Mouse (Mus musculus): ENCODE data around the gene Ovol1.

Gene Ovol1

GRCm38 (mm10) chr19:5568470-5569140, 8.2 kb upstream of the Ovol1 start:
- peak; percentile 83 for DNase-seq

- peak; percentile 93 for DNase-seq
Observed at GRCm38 (mm10) chr19:5567534-5568469, 7.4 kb upstream of the Ovol1 start, which contains the start of gene Ap5b1. TSS of gene Ap5b1 (plus strand) at chr19:5568025.

- DNase-seq, result no peak
Observed at GRCm38 (mm10) chr19:5567180-5567533, 6.7 kb upstream of the Ovol1 start.

DNA sequence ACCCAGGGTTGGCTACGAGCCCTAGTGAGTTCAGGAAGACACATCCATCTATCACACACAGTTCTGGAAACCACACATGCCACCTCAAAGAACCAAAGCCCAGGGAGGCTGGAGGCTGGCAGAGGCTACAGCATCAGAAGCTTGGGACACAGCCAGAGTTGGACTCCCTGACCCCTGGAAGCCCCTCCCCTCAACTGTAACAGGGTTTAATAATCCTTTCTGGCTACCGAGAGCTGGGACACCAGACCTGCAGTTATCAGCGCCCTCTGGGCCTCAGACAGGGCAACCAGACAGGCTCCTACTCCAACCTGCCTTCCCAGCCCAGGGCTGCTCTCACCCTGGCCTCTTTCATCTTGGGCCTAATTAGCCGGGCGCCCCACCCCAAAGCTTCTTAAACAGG, 5.9 kb upstream of the Ovol1 start:
- no peak for DNase-seq

DNA sequence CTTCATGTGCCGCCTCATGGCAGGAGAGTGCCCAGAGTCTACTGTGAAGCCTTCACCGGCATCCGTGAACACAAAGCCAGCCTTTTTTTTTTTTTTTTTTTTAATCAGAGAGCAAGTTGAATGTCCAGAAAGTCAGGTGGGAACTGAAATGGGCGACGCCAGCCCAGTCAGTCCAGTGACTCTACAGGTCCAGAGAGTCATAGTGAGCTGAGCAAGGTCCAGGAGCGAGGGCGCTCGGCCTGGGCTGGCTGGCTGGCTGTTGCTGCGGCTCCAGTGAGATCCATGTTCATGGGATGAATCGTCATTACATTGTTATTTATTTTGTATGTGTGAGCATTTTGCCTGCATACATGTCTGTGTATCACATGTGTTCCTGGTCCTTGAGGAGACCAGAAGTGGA, 2.3 kb upstream of the Ovol1 start:
- no peak for DNase-seq

DNA sequence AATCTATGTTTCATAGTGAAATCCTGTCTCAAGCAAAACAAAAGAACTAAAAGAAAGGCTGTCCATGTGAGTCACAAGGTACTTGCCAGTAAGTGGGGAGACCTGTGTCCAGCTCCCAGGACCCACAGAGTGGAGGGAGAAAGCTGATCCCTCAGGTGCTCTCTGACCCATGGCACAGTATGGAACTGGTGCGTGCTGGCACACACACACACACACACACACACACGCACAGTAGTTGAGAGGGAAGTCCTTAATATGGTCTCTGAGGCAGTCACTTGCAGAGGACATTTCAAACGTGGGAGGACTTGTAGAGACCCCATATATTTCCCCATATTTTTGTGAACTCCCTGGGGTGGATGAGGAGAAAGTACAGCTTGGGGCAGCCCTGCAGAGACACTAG, 1.4 kb upstream of the Ovol1 start:
- DNase-seq, result no peak

- DNase-seq, result no peak
Observed at GRCm38 (mm10) chr19:5561252-5561790, 875 bp upstream of the Ovol1 start.

GRCm38 (mm10) chr19:5559631-5560456, 602 bp downstream of the Ovol1 start:
- DNase-seq, result no peak

- no peak for DNase-seq
Observed at GRCm38 (mm10) chr19:5559229-5559628, 1.2 kb downstream of the Ovol1 start.

- no peak for DNase-seq
Observed at GRCm38 (mm10) chr19:5558770-5559169, 1.7 kb downstream of the Ovol1 start.

- no peak for DNase-seq
Observed at GRCm38 (mm10) chr19:5558169-5558568, 2.3 kb downstream of the Ovol1 start.

DNA sequence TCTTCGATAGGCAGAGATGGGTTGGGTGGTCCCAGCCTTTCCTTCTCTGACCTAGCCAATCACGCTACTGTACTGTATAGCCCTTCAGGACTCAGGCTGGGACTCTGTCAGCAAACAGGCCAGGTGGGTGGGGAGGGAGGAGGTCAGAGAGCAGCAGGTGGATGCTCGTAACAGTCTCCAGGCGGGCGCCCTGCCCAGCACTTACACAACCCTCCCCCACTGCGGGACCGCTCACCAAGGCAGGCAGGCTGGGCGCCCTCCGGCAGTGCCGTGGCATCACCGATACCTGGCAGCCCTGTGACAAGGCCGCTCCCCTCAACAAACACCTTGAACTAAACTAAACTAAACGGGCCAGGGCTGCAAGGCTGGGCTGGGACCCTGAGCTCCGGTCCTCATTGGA, 6.2 kb downstream of the Ovol1 start:
- DNase-seq, result no peak

DNA sequence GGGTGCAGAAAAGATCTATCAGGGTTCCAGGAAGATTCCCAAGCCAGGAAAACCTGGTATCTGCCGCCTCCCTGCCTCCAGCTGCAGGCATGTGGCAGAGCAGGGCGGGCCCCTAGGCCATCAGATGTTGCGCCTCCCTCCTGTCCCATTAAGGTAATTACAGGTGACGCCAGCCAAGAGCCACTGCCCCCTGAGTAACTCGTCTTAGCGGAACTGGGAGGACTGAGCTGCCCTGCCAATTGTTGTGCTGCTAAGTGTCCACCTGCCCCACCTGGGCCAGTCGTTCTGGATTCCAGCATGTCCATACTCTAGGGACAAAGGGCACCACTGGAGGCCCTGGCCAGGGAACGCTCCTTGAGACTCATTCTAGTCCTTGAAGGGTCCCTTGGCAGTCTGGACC, 6.6 kb downstream of the Ovol1 start:
- DNase-seq, result no peak

DNA sequence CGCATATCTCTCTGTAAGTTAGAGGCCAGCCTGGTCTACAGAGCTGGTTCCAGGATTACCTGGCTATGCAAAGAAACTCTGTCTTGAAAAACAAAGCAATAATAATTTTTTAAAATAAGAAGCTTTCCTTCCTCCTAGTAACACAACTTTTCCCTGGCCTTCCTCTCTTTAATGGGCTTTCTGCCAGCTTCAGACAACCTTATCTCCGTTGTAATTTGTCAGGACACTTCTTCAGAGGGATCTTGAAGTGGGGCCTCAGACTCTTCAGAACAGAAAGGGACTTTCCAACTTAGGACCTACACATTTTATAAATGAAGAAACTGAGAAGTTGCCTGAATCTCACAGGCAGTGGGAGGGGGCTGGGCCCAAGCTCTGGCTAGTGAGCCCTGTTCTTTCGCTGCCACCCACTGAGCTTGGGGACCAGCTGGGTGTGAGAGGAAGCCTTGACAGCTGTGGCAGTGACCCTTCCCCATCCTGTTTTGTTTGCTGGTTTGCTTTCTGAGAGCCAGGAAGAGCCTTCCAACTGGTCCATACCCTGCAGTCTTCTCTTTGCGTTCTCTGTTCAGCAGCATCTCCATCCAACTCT, 12.9 kb downstream of the Ovol1 start:
- DNase-seq, result no peak

- DNase-seq, result no peak
Observed at GRCm38 (mm10) chr19:5544031-5544430, 16.4 kb downstream of the Ovol1 start.

DNA sequence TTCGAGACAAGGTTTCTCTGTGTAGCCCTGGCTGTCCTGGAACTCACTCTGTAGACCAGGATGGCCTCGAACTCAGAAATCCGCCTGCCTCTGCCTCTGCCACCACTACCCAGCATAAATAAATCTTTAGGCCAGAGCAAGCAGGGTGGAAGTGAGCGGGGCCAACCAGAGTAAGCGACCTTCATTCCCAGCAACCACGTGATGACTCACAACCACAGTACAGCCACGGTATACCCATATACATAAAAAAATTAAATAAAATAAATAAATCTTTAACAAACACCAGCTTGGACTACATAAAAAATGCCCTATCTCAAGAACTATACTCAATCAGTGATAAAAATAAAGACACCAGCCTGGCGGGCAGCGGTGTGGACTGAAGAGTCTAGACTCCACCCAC, 17.1 kb downstream of the Ovol1 start:
- no peak for DNase-seq

- no peak for DNase-seq
Observed at GRCm38 (mm10) chr19:5538786-5539185, 21.7 kb downstream of the Ovol1 start.

- DNase-seq, result peak; percentile 12
Observed at GRCm38 (mm10) chr19:5532520-5532919, 27.9 kb downstream of the Ovol1 start.

GRCm38 (mm10) chr19:5530138-5530524, 30.3 kb downstream of the Ovol1 start:
- no peak for DNase-seq

DNA sequence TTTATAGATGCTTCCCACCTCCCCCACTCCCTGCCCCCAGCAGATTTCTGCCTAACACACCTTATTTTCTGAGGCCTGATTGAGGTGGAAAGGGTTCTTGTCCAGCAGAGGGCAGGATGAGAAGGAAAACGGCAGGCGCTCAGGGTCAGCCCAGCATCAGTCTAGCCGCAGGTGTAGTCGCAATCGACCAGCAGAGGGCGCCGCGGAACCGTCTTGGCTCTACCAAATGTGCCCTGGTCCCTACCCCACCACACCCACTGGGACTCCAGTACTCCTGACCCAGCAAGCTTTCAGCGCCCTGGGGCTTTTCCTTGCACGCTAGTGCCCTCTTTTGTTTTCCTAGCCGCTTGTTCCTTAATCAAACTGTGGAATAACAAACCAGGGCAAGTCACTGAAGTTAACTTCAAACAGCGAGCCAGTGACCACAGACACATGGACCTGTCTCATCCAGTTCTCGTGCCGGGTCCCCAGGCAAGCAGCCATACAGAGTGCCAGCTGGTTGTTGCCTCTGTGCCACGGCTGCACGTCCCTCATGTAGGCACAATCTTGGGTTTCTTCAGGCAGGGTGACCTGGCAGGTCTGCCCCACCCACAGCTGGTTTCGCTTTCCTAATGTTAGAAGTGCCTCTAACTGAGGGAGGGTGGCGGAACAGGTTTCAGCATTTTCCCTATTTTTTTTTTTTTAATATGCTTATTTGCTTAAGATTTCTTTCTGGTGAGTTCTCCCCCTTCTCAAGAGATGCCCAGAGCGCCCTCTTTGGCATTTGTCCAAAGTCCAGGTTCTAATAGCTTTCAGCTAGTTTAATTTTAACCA, 30.9 kb downstream of the Ovol1 start:
- peak; percentile 94 for DNase-seq

DNA sequence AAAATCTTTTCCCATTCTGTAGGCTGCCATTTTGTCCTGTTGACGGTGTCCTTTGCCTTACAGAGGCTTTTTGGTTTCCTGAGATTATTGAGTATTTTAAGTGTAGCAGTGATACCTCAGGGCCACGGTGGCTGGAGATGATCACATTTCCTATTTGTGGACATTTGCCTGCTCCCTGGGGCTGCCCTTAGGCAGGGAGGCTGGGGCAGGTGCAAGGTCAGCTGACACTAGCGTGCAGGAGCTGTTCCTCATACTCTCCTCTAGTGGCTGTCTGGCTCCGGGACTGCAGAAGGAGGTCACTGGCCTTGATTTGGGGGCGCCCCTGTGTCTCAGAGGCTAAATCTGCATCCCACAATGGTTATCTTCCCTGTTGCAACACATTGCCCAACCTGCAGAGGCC, 35.2 kb downstream of the Ovol1 start:
- DNase-seq, result no peak

DNA sequence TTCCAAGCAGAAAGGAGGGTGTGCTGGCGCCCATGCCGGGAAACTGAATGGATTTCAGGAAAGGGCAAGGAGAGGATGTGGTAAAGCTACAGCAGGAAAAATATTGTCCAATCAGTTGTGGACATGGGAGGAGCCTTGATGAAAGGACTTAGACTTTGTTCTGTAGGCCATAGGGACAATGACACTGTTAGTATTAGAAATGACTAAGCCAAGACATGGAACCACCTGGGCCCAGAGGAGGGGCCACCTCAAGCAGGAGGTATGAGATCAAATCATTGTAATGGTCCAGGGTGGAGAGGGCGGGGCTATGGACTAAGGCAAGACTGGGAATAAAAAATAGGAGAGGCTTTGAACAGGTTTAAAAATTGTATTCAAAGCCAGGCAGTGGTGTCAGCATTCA, 41.7 kb downstream of the Ovol1 start:
- DNase-seq, result no peak
